Mouse (Mus musculus): ENCODE data around the gene Osbpl7. TPM values are rescaled to one million over a fixed set of nuclear protein-coding genes. Genes with fewer than 3 reads are reported as not detected.

Gene Osbpl7
- total RNA-seq, 2 experiments from 2014 or later = 5.7 to 6.8 TPM

GRCm38 (mm10) chr11:97080291-97080690 is 29.9 kb downstream of the Osbpl7 start:
- no peak for DNase-seq (ENCODE audit: low spot score in 2 of 2)

- DNase-seq (ENCODE audit: low spot score in 2 of 2) = no peak
Observed at GRCm38 (mm10) chr11:97082977-97083376, 32.5 kb downstream of the Osbpl7 start.

DNA sequence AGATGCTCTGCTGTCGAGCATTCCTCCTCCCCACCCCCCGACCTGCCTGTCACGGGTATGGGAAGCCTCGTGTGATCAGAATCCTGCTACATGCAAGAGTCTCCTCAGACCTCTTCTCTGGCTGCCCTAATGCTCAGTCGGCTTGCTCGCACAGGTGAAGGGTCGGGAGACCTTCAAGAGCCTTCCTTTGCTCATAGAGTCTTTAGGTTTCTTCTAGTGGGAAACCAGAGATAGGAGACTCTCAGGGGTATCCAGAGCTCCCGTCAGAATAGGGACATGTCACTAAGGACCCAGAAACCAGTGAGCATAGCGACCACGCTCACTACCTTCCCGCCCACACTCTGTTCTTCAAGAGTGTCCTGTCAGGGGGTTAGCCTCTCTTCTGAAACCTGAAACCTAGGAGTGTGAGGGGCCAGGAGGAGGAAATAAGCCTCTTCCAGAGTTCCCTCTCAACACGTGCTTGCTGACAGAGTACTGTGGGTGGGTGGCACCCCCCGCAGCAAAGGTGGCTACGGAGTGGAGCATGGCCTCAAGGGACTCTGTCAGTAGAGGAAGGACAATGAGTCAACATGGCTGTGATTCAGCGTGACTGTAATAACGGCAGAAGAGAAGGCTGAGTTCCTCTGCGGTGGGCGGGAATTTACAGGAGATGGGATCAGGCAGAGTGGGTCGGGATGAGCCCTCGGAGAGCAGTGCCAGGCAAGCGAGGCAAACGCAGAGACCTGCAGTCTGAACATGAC is 33.1 kb downstream of the Osbpl7 start:
- DNase-seq (ENCODE audit: low spot score in 2 of 2) = no peak

- DNase-seq (ENCODE audit: low spot score in 2 of 2) = no peak
Observed at GRCm38 (mm10) chr11:97084821-97085505, 34.5 kb downstream of the Osbpl7 start.

DNA sequence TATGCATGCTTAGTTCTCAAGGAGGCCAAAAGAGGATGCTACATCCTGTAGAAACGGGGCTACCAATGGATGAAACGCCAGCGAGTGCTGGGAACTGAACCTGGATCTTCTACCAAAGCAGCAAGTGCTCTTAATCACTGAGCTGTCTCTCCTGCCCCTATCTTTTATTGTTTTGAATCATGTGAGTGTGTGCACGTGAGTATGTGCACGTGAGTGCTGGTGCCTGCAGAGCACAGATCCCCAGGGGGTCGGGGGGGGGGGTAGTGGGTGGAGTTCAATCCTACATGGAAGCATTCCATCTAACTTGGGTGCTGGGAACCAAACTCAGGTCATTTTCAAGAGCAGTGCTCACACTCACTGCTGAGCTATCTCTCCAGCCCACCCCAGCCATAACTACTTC is 35.9 kb downstream of the Osbpl7 start:
- no peak for DNase-seq (ENCODE audit: low spot score in 2 of 2)

- DNase-seq (ENCODE audit: low spot score in 2 of 2) = no peak
Observed at GRCm38 (mm10) chr11:97094600-97094999, 44.2 kb downstream of the Osbpl7 start.

DNA sequence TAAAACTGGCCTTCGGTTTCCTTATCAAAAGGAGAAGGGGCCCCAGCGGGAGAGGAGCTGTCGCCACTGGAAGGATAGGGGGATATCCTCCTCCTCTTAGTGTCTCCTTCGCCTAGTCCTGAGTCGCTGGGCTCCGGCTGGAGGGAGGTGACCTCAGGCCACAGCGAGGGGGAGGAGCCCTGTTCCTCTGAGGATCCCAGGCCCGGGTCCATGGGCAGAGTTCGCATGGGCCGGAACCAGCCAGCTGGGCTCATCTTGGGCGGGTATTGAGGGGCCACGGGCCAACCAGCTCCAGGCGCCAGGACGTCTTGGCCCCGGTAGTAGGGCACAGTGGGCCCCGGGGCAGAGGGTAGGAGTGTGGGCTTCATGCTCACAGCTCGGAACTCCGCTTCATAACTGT is 48.4 kb downstream of the Osbpl7 start:
- DNase-seq (ENCODE audit: low spot score in 2 of 2) = peak; percentile 35 to 48

DNA sequence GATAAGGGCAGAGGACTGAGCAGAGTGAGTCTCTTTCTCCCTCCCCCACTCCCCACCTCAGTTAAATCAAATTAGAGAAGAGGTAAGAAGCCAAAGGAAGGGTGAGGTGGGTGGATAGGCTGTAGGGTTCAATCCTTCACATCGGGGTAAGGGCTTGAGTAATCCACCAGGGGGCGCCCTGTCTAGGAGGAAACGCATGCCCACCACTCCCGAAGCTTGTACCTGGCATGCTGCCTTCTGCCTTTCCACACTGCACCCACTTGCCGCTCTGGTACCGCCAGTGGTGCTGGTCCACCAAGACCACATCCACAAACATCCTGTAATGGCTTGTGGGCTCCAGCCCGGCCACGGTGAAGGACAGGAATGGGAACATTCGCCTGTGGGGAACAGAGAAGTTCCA is 51.3 kb downstream of the Osbpl7 start:
- DNase-seq (ENCODE audit: low spot score in 2 of 2) = peak; percentile 56 to 76

DNA sequence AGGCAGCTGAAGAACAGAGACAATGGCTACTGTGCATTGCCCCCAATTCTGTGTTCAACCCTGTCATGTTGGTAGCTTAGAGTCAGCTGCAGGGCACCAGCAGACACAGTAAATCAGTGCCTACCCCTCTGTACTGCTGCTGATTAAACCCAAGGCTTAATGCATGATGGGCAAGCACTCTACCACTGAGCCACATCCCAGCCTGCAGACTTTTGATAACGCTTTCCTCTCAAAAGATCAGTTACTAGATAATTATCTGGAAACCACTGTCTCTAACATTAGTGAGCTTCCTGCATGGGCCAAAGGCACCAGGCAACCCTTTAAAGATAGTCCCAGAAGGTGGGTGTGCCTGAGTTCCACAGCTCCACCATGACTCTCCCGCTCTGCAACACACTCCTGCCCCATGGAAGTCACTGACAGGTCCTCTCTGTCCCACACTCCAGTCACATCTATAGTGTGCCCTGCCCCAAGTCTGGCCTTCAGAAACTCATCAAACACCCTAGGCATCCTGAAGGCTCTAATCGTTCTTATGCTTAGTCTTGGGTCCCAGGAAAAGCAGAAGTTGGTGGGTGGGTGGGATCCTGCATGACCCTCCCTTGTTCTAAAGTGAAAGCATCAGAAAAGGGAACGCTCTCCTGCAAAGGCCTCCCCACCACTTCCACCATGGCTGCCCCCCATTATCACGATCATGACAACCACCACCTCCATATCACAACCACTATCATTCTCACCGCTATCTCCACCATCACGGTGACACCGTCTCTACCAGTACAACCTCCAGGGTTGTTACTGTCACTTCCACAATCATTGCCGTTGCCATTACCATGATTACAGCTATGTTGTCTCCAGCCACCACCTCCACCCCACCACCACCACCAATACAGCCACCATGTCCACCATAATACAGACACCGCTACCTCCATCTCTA is 53.0 kb downstream of the Osbpl7 start:
- DNase-seq (ENCODE audit: low spot score in 2 of 2) = no peak

DNA sequence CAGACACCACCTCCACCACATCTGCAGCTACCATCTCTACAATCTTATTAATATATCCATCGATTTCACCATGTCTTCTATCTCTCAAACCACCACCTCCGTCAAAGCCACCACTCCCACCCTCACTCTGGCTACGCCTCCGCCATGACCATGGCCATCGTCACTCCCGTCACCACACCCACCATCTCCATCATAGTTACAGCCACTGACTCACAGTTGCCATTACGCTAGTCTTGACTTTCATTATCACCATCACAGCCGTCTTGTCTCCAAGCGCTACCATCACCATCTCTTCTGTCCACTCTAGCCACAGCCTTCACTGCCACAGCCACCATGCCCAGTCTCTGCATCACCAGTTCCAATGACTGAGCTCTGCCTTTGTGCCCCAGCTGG is 53.7 kb downstream of the Osbpl7 start:
- DNase-seq (ENCODE audit: low spot score in 2 of 2) = no peak

- no peak for DNase-seq (ENCODE audit: low spot score in 2 of 2)
Observed at GRCm38 (mm10) chr11:97108976-97109375, 58.5 kb downstream of the Osbpl7 start.

DNA sequence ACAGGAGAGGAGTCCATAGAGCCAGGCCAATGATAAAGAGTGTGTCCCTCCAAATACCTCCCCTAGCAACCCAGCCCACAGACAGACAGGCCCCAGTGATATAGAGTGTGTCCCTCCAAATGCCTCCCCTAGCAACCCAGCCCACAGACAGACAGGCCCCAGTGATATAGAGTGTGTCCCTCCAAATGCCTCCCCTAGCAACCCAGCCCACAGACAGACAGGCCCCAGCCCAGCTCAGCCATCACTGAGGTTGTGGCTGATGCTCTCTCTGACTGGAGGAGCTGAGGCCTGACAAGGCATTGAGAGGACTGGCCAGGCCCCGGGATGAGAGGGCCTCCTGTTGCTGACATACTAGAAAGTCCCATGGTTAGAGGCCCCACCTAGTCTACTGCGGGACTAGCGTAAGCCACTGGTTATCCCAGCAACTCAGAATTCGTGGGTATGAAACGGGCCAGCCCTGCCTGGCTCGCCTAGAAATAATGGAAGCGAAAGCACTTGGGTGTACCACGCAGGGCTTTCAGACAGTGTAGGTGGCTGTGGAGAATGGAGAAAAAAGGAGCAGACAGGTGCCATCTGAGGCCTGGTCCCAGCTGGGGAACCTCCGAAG is 62.2 kb downstream of the Osbpl7 start:
- no peak for DNase-seq (ENCODE audit: low spot score in 2 of 2)

DNA sequence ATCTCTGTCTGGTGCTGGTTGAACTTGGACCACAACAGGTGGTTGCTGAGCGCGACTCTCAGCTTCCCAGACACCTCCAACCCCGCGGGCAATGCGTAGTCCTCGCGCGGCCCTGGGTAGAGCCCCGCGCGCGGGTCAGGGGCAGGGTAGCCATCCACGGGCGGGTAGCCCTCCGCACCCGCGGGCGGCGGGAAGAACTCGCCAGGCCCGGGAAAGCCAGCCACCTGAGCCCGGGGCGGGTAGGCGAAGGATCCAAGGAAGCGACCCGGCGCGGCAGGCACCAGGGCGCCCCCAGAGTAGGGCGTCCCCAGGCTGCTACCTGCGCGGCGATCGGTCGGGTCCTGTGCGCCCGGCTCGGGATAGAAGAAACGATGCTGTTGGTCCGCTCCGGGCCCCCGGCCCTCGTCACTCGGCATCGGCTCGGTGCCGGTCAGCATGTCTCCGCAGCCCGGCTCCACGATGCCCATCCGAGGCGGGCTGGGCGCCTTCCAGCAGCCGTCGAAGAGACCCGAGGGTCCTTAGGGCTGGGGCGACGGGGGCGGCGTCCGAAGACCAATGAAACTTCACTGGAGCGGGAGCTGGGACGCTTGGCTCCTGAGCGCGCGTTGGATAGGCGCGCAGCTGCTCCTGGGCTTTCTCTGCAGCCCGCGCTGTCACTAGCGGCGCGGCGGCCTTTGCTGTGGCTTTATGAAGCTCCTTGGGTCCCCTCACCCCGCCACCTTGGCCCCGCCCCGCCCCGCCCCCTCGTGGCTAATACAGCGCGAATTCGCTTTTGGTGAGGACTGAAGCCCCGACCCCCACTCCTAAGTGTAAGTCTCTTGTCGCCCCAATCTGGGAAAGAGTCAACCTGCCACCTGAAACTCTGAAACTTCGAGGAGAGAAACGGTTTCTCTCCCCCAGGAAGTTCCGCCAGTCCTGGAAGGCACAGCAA is 64.5 kb downstream of the Osbpl7 start, which contains the start of gene Tbx21:
Tbx21 (minus strand) TSS at position 661 of the 931 bp plus-strand sequence.
- DNase-seq (ENCODE audit: low spot score in 2 of 2) = no peak

GRCm38 (mm10) chr11:97115797-97116196 is 65.4 kb downstream of the Osbpl7 start:
- DNase-seq (ENCODE audit: low spot score in 2 of 2) = no peak

Small RNA genes lying within 50 kb of the gene (microRNA-seq; reads per million reads assigned to microRNA genes)
- not detected for gene Mir8103

Other genes with a start within 250 kb of the Osbpl7 start
- 100 to 1,000 TPM; 200 to 204 TPM for gene Nfe2l1, start 220.7 kb upstream of the Osbpl7 start, total RNA-seq (2021)
- gene Copz2, start 200.8 kb upstream of the Osbpl7 start, total RNA-seq (2021) = 10 to 100 TPM; 71.4 to 77.1 TPM
- 10 to 100 TPM; 39.2 to 45.1 TPM for gene Cdk5rap3, start 134.1 kb upstream of the Osbpl7 start, total RNA-seq (2021)
- not detected for gene Prr15l, start 122.5 kb upstream of the Osbpl7 start, total RNA-seq (2021)
- 1 to 10 TPM; 8.2 to 8.3 TPM for gene Pnpo, start 106.6 kb upstream of the Osbpl7 start, total RNA-seq (2021)
- gene Sp2, start 67.7 kb upstream of the Osbpl7 start, total RNA-seq (2021) = 10 to 100 TPM; 15.1 to 16.5 TPM
- gene Sp6, start 37.2 kb upstream of the Osbpl7 start, total RNA-seq (2021) = under 1 TPM; 0.27 to 0.34 TPM
- 10 to 100 TPM; 12.2 to 15.8 TPM for gene Scrn2, start 20.7 kb upstream of the Osbpl7 start, total RNA-seq (2021)
- gene Lrrc46, start 9.2 kb upstream of the Osbpl7 start, total RNA-seq (2021) = under 1 TPM in 1 of 2 experiments, not detected in 1; 0.47 TPM
- gene Mrpl10, start 9.1 kb upstream of the Osbpl7 start, total RNA-seq (2021) = 10 to 100 TPM; 56.4 to 59.2 TPM
- 1 to 10 TPM in 1 of 2 experiments, under 1 TPM in 1; 0.98 to 1.4 TPM for gene Tbx21, start 64.7 kb downstream of the Osbpl7 start, total RNA-seq (2021)
- 10 to 100 TPM; 12.4 to 12.9 TPM for gene Tbkbp1, start 100.9 kb downstream of the Osbpl7 start, total RNA-seq (2021)
- gene Kpnb1, start 137.3 kb downstream of the Osbpl7 start, total RNA-seq (2021) = 100 to 1,000 TPM; 117 to 121 TPM
- 10 to 100 TPM; 75.8 to 80.0 TPM for gene Npepps, start 230.0 kb downstream of the Osbpl7 start, total RNA-seq (2021)

Data from gastrocnemius, postnatal 4 days (tissue).